In the genomic region with DNA sequence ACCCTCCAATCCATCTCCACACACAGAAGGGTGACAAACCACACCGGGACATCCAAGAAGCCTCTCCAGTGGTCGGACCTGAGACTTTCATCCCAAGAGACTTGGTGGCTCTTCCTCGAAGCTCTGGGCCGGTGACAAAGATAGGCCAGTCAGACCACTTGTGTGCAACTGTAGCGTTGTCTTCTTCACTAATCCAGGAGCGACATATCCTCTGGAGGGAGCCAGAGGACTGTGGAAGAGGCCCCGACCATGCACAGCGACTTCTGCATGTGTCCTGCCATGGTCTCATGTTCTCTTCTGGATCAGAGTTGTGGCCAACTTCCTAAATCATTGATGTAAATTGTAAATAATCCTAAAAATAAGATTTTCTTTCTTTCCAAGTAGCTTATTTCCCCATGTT, we compare ENCODE assay signal across 10 mouse cellular contexts. TPM values are rescaled to one million over a fixed set of nuclear protein-coding genes. Genes with fewer than 3 reads are reported as not detected.
A peak's percentile ranks its signal among the peaks of the same experiment; 100 is the strongest.
DNase-seq lines count a peak whose midpoint lies in the region; ATAC-seq and TF ChIP-seq lines count a peak whose summit lies in the region.
"Had no signal": no experiment of that assay in that cellular context is flagged by ENCODE, and none has a peak within 500 bp of the region (broad histone marks: within the 10 kb centered on the region; RNA-seq: fewer than 3 reads in every experiment).

No protein-coding gene starts in this region.

- H3K36me3 ChIP-seq in midbrain, embryonic 14.5 days (ENCODE audit: control insufficient read depth, insufficient read depth, low read length), result no peaks in the 10 kb centered on the region
- H3K36me3 ChIP-seq in midbrain, embryonic 16.5 days (ENCODE audit: control insufficient read depth, insufficient read depth, low read length), result no peaks in the 10 kb centered on the region
- no peaks in the 10 kb centered on the region for H3K36me3 ChIP-seq in lung, embryonic 14.5 days (ENCODE audit: insufficient read depth)
- H3K36me3 ChIP-seq in small intestine, adult 2 months (ENCODE audit: control insufficient read depth, insufficient read depth, low read length), result no peaks in the 10 kb centered on the region
- H3K36me3 ChIP-seq: midbrain, embryonic 12.5 days had no signal

- H3K4me1 ChIP-seq in midbrain, embryonic 14.5 days (ENCODE audit: control insufficient read depth, insufficient read depth, low read length), result no peaks in the 10 kb centered on the region
- no peaks in the 10 kb centered on the region for H3K4me1 ChIP-seq in midbrain, embryonic 16.5 days (ENCODE audit: control insufficient read depth, insufficient read depth, low read length)
- H3K4me1 ChIP-seq in lung, embryonic 14.5 days (ENCODE audit: insufficient read depth), result no peaks in the 10 kb centered on the region
- no peaks in the 10 kb centered on the region for H3K4me1 ChIP-seq in small intestine, adult 2 months (ENCODE audit: control insufficient read depth, insufficient read depth, insufficient read length, low read length)
- H3K4me1 ChIP-seq: midbrain, embryonic 12.5 days had no signal

- H3K9ac ChIP-seq in midbrain, embryonic 14.5 days (replicated peaks; ENCODE audit: low read length), result no peak overlapping the region
- H3K9ac ChIP-seq in midbrain, embryonic 16.5 days (ENCODE audit: low read depth, low read length), result no peak overlapping the region
- H3K9ac ChIP-seq in lung, embryonic 14.5 days, result no peak overlapping the region
- H3K9ac ChIP-seq: midbrain, embryonic 12.5 days had no signal

- no peaks in the 10 kb centered on the region for H3K9me3 ChIP-seq in midbrain, embryonic 14.5 days (ENCODE audit: control insufficient read depth, low read length)
- no peaks in the 10 kb centered on the region for H3K9me3 ChIP-seq in midbrain, embryonic 16.5 days (replicated peaks; ENCODE audit: control insufficient read depth, low read length, poor library complexity, severe bottlenecking)
- no peaks in the 10 kb centered on the region for H3K9me3 ChIP-seq in lung, embryonic 14.5 days (ENCODE audit: low read depth, low read length)
- H3K9me3 ChIP-seq: midbrain, embryonic 12.5 days had no signal

- DNase-seq in midbrain, embryonic 14.5 days, result peak; percentile 55
- DNase-seq in ZHBTc4 (ENCODE audit: low read depth, low spot score), result peak; percentile 46
- peak; percentile 30 to 57 for DNase-seq in frontal cortex, postnatal 10 days (ENCODE audit: low spot score in 2 of 2)
- peak; percentile 53 to 60 for DNase-seq in kidney, postnatal 25 days
- DNase-seq in lung, embryonic 14.5 days, result peak; percentile 81

- H3K27me3 ChIP-seq in midbrain, embryonic 14.5 days (ENCODE audit: control insufficient read depth, insufficient read depth, low read length), result no peaks in the 10 kb centered on the region
- H3K27me3 ChIP-seq in midbrain, embryonic 16.5 days (ENCODE audit: control insufficient read depth, insufficient read depth, low read depth, low read length), result no peaks in the 10 kb centered on the region
- no peaks in the 10 kb centered on the region for H3K27me3 ChIP-seq in lung, embryonic 14.5 days (ENCODE audit: insufficient read depth, low read length)
- H3K27me3 ChIP-seq in small intestine, adult 2 months (ENCODE audit: control insufficient read depth, insufficient read depth, low read length), result no peaks in the 10 kb centered on the region
- H3K27me3 ChIP-seq: midbrain, embryonic 12.5 days had no signal

- H3K27ac ChIP-seq in midbrain, embryonic 14.5 days (replicated peaks; ENCODE audit: low read depth, low read length), result no peak overlapping the region
- H3K27ac ChIP-seq in midbrain, embryonic 16.5 days (ENCODE audit: low read length), result no peak overlapping the region
- no peak overlapping the region for H3K27ac ChIP-seq in lung, embryonic 14.5 days (ENCODE audit: low read depth)
- H3K27ac ChIP-seq in small intestine, adult 2 months (ENCODE audit: insufficient read depth, low read depth, low read length), result no peak overlapping the region
- H3K27ac ChIP-seq: midbrain, embryonic 12.5 days had no signal

- WGBS in midbrain, embryonic 14.5 days, result 64% methylated on average over 8 of the region's 8 CpGs
- 62% methylated on average over 8 of the region's 8 CpGs for WGBS in midbrain, embryonic 16.5 days
- 58% methylated on average over 8 of the region's 8 CpGs for WGBS in lung, embryonic 14.5 days
- WGBS in small intestine, adult 2 months, result 46% methylated on average over 8 of the region's 8 CpGs

- no peak overlapping the region for H3K4me2 ChIP-seq in midbrain, embryonic 14.5 days (ENCODE audit: low read length)
- no peak overlapping the region for H3K4me2 ChIP-seq in midbrain, embryonic 16.5 days (ENCODE audit: low read length)
- H3K4me2 ChIP-seq in lung, embryonic 14.5 days, result no peak overlapping the region
- H3K4me2 ChIP-seq: midbrain, embryonic 12.5 days had no signal

- TF ChIP-seq POLR2A in small intestine, adult 2 months (IDR thresholded peaks at IDR 0.05; ENCODE audit: low read depth, low read length), result no peak

- no peak overlapping the region for H3K4me3 ChIP-seq in midbrain, embryonic 14.5 days (replicated peaks; ENCODE audit: low read depth, low read length)
- no peak overlapping the region for H3K4me3 ChIP-seq in midbrain, embryonic 16.5 days (ENCODE audit: low read depth, low read length)
- H3K4me3 ChIP-seq in lung, embryonic 14.5 days (ENCODE audit: low read depth, low read length), result no peak overlapping the region
- no peak overlapping the region for H3K4me3 ChIP-seq in small intestine, adult 2 months (ENCODE audit: low read depth, low read length)
- H3K4me3 ChIP-seq: erythroblast, embryonic 14.5 days; midbrain, embryonic 12.5 days had no signal

- peak; percentile 75 for TF ChIP-seq CTCF in lung, embryonic 14.5 days (IDR thresholded peaks at IDR 0.05; ENCODE audit: low read depth)
- peak; percentile 54; the same call in 1 of the 2 replicates for TF ChIP-seq CTCF in small intestine, adult 2 months (IDR thresholded peaks at IDR 0.05; ENCODE audit: extremely low read depth, insufficient read length, insufficient replicate concordance, low read depth, low read length)

- no peak for ATAC-seq in midbrain, embryonic 14.5 days (ENCODE audit: low FRiP score, low TSS enrichment)
- no peak for ATAC-seq in midbrain, embryonic 16.5 days
- ATAC-seq in lung, embryonic 14.5 days (ENCODE audit: insufficient read depth), result 0 out of 2 replicates have a peak, but pooled peaks have one; percentile 64
- no peak for ATAC-seq in activated CD4-positive, CD25-positive, alpha-beta regulatory T cell, adult 4 months

RNA-seq across cellular contexts. Expression of gene Uqcrfs1, which starts 21.6 kb away (rescaled TPM):
- 302 TPM in 2 replicates for polyA plus RNA-seq in midbrain, embryonic 14.5 days (2014; fragmentation: Nextera tagmentation; extraction: Ambion mirVana)
- 270 and 283 TPM in 2 replicates for polyA plus RNA-seq in midbrain, embryonic 16.5 days (2015; fragmentation: Nextera tagmentation; extraction: Ambion mirVana)
- polyA plus RNA-seq in lung, embryonic 14.5 days (2014; fragmentation: Nextera tagmentation; extraction: Ambion mirVana), result 200 and 216 TPM in 2 replicates
- polyA plus RNA-seq in small intestine, adult 2 months (2012; rRNA removed), result 275 and 292 TPM in 2 replicates
- polyA plus RNA-seq in activated CD4-positive, CD25-positive, alpha-beta regulatory T cell, adult 4 months (2017; shearing (Covaris generic)), result 100 to 1,000 TPM; 140 to 147 TPM
